Mouse (Mus musculus): Measurements from ENCODE around the gene Gckr. TPM values are rescaled to one million over a fixed set of nuclear protein-coding genes. Genes with fewer than 3 reads are reported as not detected.

The Gckr gene
- polyA plus RNA-seq (2015; fragmentation: Nextera tagmentation; extraction: Ambion mirVana), result 0.80 and 1.2 TPM in 2 replicates

DNA sequence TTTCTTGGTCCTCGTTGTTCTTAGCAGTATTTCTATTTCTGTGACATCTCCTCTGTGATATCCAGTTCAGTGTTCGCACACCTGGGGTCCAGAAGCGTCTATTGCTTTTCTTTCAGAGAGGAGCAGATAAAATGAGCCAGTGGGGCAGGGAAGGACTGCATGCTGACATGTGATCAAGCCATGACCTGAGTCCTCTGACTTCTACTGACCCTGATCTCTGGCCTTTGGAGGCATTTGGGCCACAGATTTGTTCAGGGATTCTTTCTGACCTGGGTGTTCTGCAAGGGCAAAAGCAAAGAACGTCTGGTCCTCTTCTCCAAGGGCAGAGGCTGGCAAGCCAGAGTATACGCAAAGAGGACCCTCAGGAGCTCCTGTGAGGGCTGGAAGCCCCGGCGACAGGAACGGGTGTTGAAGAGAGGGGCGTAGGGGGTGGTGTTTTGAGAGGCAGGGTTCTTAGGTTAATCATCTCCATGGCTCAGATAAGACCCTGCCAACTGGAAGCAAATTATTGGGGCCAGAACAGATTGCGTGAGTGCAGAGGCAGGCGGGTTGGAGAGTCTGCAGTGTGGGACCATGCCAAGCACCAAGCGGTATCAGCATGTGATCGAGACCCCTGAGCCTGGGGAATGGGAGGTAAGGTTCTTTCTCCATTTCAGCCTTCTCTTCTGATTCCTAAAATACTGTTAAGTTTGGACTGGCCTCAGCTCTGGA lies at the start of gene Gckr:
Gene Gckr (plus strand): TSS at position 397 of the 711 bp plus-strand sequence.
- H3K4me2 ChIP-seq (ENCODE audit: low read depth, low read length), result peak within 1 kb of the TSS; percentile 99
- no peak for ATAC-seq
- H3K27ac ChIP-seq (ENCODE audit: low read length), result no peak within 1 kb of the TSS
- no peaks in the 10 kb centered on the region for H3K27me3 ChIP-seq (replicated peaks; ENCODE audit: control insufficient read depth, insufficient read depth, low read length)
- no peak within 1 kb of the TSS for H3K4me3 ChIP-seq (ENCODE audit: low read length)
- H3K9me3 ChIP-seq (ENCODE audit: control insufficient read depth, low read length), result no peaks in the 10 kb centered on the region
- WGBS, result 58% methylated on average over 13 of the region's 13 CpGs
- no peaks in the 10 kb centered on the region for H3K36me3 ChIP-seq (ENCODE audit: control insufficient read depth, insufficient read depth, low read length)
- no peak within 1 kb of the TSS for H3K9ac ChIP-seq (ENCODE audit: low read depth, low read length)
- H3K4me1 ChIP-seq (ENCODE audit: control insufficient read depth, insufficient read depth, low read length), result peaks cover 9% of the 10 kb centered on the region

GRCm38 (mm10) chr5:31250716-31251115 lies 46.5 kb upstream of the Gckr start:
- H3K27me3 ChIP-seq (replicated peaks; ENCODE audit: control insufficient read depth, insufficient read depth, low read length), result no peaks in the 10 kb centered on the region
- H3K4me1 ChIP-seq (ENCODE audit: control insufficient read depth, insufficient read depth, low read length), result peaks cover 6% of the 10 kb centered on the region; the same call in 1 of the 2 replicates
- H3K4me3 ChIP-seq (ENCODE audit: low read length), result no peak overlapping the region
- no peak for ATAC-seq
- peaks cover 16% of the 10 kb centered on the region; the same call in 1 of the 2 replicates for H3K36me3 ChIP-seq (ENCODE audit: control insufficient read depth, insufficient read depth, low read length)
- no peak overlapping the region for H3K4me2 ChIP-seq (ENCODE audit: low read depth, low read length)
- WGBS, result 61% methylated on average over 4 of the region's 4 CpGs
- peak overlapping the region; percentile 2; the same call in 1 of the 2 replicates for H3K9ac ChIP-seq (ENCODE audit: low read depth, low read length)
- H3K27ac ChIP-seq (ENCODE audit: low read length), result no peak overlapping the region
- no peaks in the 10 kb centered on the region for H3K9me3 ChIP-seq (ENCODE audit: control insufficient read depth, low read length)

DNA sequence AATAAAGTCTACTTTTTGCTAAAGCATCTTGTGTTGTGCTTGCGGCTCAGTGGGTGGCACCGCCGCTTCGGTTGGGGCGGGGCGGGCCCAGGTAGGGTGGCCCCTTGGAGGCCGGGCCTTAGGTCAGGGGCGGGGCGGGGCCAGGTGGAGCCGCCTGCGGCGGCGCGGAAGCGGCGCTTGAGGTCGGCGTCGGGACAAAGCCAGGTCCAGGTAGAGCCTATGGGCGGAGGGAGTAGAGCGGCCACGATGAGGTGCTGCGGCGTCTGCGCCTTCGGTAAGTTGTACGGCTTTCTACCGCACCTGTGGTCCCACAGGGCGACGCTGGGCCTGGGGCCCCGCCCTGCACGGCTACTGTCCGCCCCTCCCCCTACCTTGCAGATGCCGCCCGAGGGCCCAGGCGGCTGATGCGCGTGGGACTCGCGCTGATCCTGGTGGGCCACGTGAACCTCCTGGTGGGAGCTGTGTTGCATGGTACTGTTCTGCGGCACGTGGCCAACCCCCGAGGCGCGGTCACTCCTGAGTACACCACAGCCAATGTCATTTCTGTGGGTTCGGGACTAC lies 45.6 kb upstream of the Gckr start, which contains the start of gene Krtcap3:
Gene Krtcap3 (plus strand): TSS at position 151 of the 561 bp plus-strand sequence.
- no peaks in the 10 kb centered on the region for H3K9me3 ChIP-seq (ENCODE audit: control insufficient read depth, low read length)
- H3K27ac ChIP-seq (ENCODE audit: low read length), result peak within 1 kb of the TSS; percentile 89
- peak; percentile 89 for ATAC-seq
- peaks cover 10% of the 10 kb centered on the region; the same call in 1 of the 2 replicates for H3K36me3 ChIP-seq (ENCODE audit: control insufficient read depth, insufficient read depth, low read length)
- H3K9ac ChIP-seq (ENCODE audit: low read depth, low read length), result peak within 1 kb of the TSS; percentile 67
- peak within 1 kb of the TSS; percentile 55 for H3K4me3 ChIP-seq (ENCODE audit: low read length)
- 13% methylated on average over 38 of the region's 47 CpGs for WGBS
- H3K4me2 ChIP-seq (ENCODE audit: low read depth, low read length), result peak within 1 kb of the TSS; percentile 60
- H3K4me1 ChIP-seq (ENCODE audit: control insufficient read depth, insufficient read depth, low read length), result peaks cover 6% of the 10 kb centered on the region; the same call in 1 of the 2 replicates
- no peaks in the 10 kb centered on the region for H3K27me3 ChIP-seq (replicated peaks; ENCODE audit: control insufficient read depth, insufficient read depth, low read length)

- Histone ChIP-seq H3K9ac (ENCODE audit: low read depth, low read length) (peak overlapping the region; percentile 67), H3K9me3 (ENCODE audit: control insufficient read depth, low read length) (no peaks in the 10 kb centered on the region), H3K27me3 (replicated peaks; ENCODE audit: control insufficient read depth, insufficient read depth, low read length) (no peaks in the 10 kb centered on the region), H3K4me1 (ENCODE audit: control insufficient read depth, insufficient read depth, low read length) (peaks cover 6% of the 10 kb centered on the region; the same call in 1 of the 2 replicates), H3K4me2 (ENCODE audit: low read depth, low read length) (peak overlapping the region; percentile 60), H3K36me3 (ENCODE audit: control insufficient read depth, insufficient read depth, low read length) (peaks cover 10% of the 10 kb centered on the region; the same call in 1 of the 2 replicates), H3K27ac (ENCODE audit: low read length) (peak overlapping the region; percentile 89), H3K4me3 (ENCODE audit: low read length) (peak overlapping the region; percentile 55)
- ATAC-seq, result 0 out of 2 replicates have a peak, but pooled peaks have one; percentile 9
- 42% methylated on average over 10 of the region's 10 CpGs for WGBS
Observed at GRCm38 (mm10) chr5:31252151-31252550, 45.1 kb upstream of the Gckr start.

GRCm38 (mm10) chr5:31252795-31253545 lies 44.3 kb upstream of the Gckr start:
- H3K27me3 ChIP-seq (replicated peaks; ENCODE audit: control insufficient read depth, insufficient read depth, low read length), result no peaks in the 10 kb centered on the region
- peak overlapping the region; percentile 60 for H3K4me2 ChIP-seq (ENCODE audit: low read depth, low read length)
- no peaks in the 10 kb centered on the region for H3K9me3 ChIP-seq (ENCODE audit: control insufficient read depth, low read length)
- no peak for ATAC-seq
- H3K36me3 ChIP-seq (ENCODE audit: control insufficient read depth, insufficient read depth, low read length), result peaks cover 8% of the 10 kb centered on the region; the same call in 1 of the 2 replicates
- WGBS, result 67% methylated on average over 16 of the region's 16 CpGs
- peaks cover 6% of the 10 kb centered on the region; the same call in 1 of the 2 replicates for H3K4me1 ChIP-seq (ENCODE audit: control insufficient read depth, insufficient read depth, low read length)
- peak overlapping the region; percentile 67 for H3K9ac ChIP-seq (ENCODE audit: low read depth, low read length)
- peak overlapping the region; percentile 89 for H3K27ac ChIP-seq (ENCODE audit: low read length)
- peak overlapping the region; percentile 55 for H3K4me3 ChIP-seq (ENCODE audit: low read length)

- peak overlapping the region; percentile 60 for H3K4me2 ChIP-seq (ENCODE audit: low read depth, low read length)
Observed at GRCm38 (mm10) chr5:31253806-31254205, 43.4 kb upstream of the Gckr start.

GRCm38 (mm10) chr5:31254452-31254851 lies 42.8 kb upstream of the Gckr start:
- Histone ChIP-seq H3K36me3 (ENCODE audit: control insufficient read depth, insufficient read depth, low read length) (0 out of 2 replicates have a peak, but pooled peaks cover 5% of the 10 kb centered on the region), H3K4me3 (ENCODE audit: low read length) (peak overlapping the region; percentile 6; the same call in 1 of the 2 replicates), H3K4me1 (ENCODE audit: control insufficient read depth, insufficient read depth, low read length) (peaks cover 6% of the 10 kb centered on the region; the same call in 1 of the 2 replicates), H3K9me3 (ENCODE audit: control insufficient read depth, low read length) (no peaks in the 10 kb centered on the region), H3K4me2 (ENCODE audit: low read depth, low read length) (peak overlapping the region; percentile 60), H3K27ac (ENCODE audit: low read length) (peak overlapping the region; percentile 84), H3K9ac (ENCODE audit: low read depth, low read length) (peak overlapping the region; percentile 0; the same call in 1 of the 2 replicates), H3K27me3 (replicated peaks; ENCODE audit: control insufficient read depth, insufficient read depth, low read length) (no peaks in the 10 kb centered on the region)
- ATAC-seq, result peak; percentile 64
- WGBS, result 52% methylated on average over 7 of the region's 7 CpGs

More at GRCm38 (mm10) chr5:31253806-31254205, 43.4 kb upstream of the Gckr start:
- H3K36me3 ChIP-seq (ENCODE audit: control insufficient read depth, insufficient read depth, low read length), result 0 out of 2 replicates have a peak, but pooled peaks cover 5% of the 10 kb centered on the region
- no peaks in the 10 kb centered on the region for H3K9me3 ChIP-seq (ENCODE audit: control insufficient read depth, low read length)
- no peaks in the 10 kb centered on the region for H3K27me3 ChIP-seq (replicated peaks; ENCODE audit: control insufficient read depth, insufficient read depth, low read length)
- H3K27ac ChIP-seq (ENCODE audit: low read length), result peak overlapping the region; percentile 84
- ATAC-seq, result no peak
- WGBS, result 91% methylated on average over 8 of the region's 8 CpGs
- peak overlapping the region; percentile 0; the same call in 1 of the 2 replicates for H3K9ac ChIP-seq (ENCODE audit: low read depth, low read length)
- peaks cover 6% of the 10 kb centered on the region; the same call in 1 of the 2 replicates for H3K4me1 ChIP-seq (ENCODE audit: control insufficient read depth, insufficient read depth, low read length)
- peak overlapping the region; percentile 6; the same call in 1 of the 2 replicates for H3K4me3 ChIP-seq (ENCODE audit: low read length)

GRCm38 (mm10) chr5:31254901-31255300 lies 42.3 kb upstream of the Gckr start:
- Histone ChIP-seq H3K4me3 (ENCODE audit: low read length) (no peak overlapping the region), H3K9ac (ENCODE audit: low read depth, low read length) (0 out of 2 replicates have a peak overlapping the region, but pooled peaks have one; percentile 0), H3K9me3 (ENCODE audit: control insufficient read depth, low read length) (no peaks in the 10 kb centered on the region), H3K4me2 (ENCODE audit: low read depth, low read length) (no peak overlapping the region), H3K27me3 (replicated peaks; ENCODE audit: control insufficient read depth, insufficient read depth, low read length) (no peaks in the 10 kb centered on the region), H3K4me1 (ENCODE audit: control insufficient read depth, insufficient read depth, low read length) (peaks cover 6% of the 10 kb centered on the region; the same call in 1 of the 2 replicates), H3K36me3 (ENCODE audit: control insufficient read depth, insufficient read depth, low read length) (0 out of 2 replicates have a peak, but pooled peaks cover 5% of the 10 kb centered on the region), H3K27ac (ENCODE audit: low read length) (peak overlapping the region; percentile 84)
- ATAC-seq, result no peak
- 73% methylated on average over 8 of the region's 8 CpGs for WGBS
